Mouse (Mus musculus): ENCODE data around the gene 2700097O09Rik.

DNA sequence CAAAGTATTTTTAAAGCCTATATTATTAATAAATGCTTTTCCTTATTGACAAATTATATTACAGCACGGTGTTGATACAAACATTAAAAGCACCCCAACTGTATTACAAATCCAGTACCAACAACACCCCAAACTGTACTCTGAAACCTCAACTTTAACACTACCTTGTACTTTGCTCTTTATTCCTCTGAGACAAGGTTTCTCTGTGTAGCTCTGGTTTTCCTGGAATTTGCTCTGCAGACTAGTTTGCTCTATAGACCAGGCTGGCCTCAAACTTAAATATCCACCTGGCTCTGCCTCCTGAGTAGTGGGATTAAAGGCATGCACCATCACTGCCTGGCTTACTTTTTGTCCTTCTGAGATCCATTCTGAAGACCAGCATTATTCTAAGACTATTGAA lies 17.8 kb downstream of the 2700097O09Rik start:
- TF ChIP-seq CTCF (IDR thresholded peaks at IDR 0.05) (no peak), EP300 (IDR thresholded peaks at IDR 0.05) (no peak)

Measured in lung, postnatal 0 days (tissue).